Mouse (Mus musculus) brain, embryonic 14.5 days (tissue): ENCODE data around the gene Usp43.

ENCODE experiments used
- CTCF ChIP-seq: fragments of 200-500 bp; IDR thresholded peaks from 2 replicates; pipeline ENCODE4 v1.5.1; 2012; ENCODE audit warnings: inconsistent platforms, mild to moderate bottlenecking, moderate library complexity, borderline replicate concordance; ENCODE audit not compliant: insufficient read depth, insufficient read length; ENCODE audit errors: extremely low read depth
- POLR2A ChIP-seq: fragments of 200-500 bp; IDR thresholded peaks from 2 replicates; pipeline ENCODE4 v1.6.1; 2012; ENCODE audit warnings: mild to moderate bottlenecking, inconsistent platforms, borderline replicate concordance; ENCODE audit not compliant: poor library complexity, insufficient read depth, insufficient read length, severe bottlenecking; ENCODE audit errors: extremely low read depth

GRCm38 (mm10) chr11:67845193-67845592 is 76.8 kb downstream of the Usp43 start:
- TF ChIP-seq CTCF (no peak), POLR2A (no peak)
